Comparison of ENCODE assay signal across 8 mouse cellular contexts in the genomic region with DNA sequence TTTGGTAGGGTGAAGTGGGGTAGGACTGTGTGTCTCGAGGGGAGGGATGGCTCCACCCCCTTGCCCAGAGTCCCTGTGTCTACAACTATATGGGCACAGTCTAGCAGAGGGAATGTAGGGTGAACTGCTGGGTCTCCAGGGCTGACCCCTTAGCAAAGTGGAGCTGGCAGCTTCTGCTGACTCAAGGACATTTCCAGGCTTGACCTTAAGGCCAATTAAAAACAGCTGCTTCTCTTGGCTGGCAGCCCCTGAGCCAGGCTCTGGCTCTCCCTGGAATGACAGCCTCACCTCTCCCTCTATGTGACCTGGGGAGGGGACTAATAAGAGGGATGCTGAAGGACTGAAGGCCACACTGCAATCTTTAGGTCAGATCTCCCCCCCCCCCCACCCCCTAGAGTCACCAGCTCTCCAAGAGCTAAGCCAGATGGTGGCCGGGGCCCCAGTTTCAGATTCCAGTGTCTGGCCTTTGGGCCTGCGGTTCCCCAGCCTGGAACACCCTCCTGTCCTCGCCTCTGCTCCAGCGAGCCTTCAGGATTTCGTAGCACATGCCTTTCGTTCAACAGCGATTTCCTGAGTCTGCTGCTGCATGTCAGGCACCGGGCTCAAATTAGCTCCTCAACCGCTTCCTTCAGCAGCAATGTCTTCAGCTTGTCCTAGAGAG. TPM values are rescaled to one million over a fixed set of nuclear protein-coding genes. Genes with fewer than 3 reads are reported as not detected.
DNase-seq lines count a peak whose midpoint lies in the region; ATAC-seq and TF ChIP-seq lines count a peak whose summit lies in the region.

No protein-coding gene starts in this region.

- H3K4me3 ChIP-seq in lung, postnatal 0 days (ENCODE audit: low read depth, low read length): no peak overlapping the region
- no peak overlapping the region for H3K4me3 ChIP-seq in cerebellum, adult 2 months (replicated peaks; ENCODE audit: insufficient read depth, low read depth, low read length)

- intact Hi-C loops in gastrocnemius, postnatal 36 days (cut with DNase I): no loop called here

- no peak for TF ChIP-seq EP300 in lung, postnatal 0 days (IDR thresholded peaks at IDR 0.05)

- no peaks in the 10 kb centered on the region for H3K27me3 ChIP-seq in lung, postnatal 0 days (replicated peaks; ENCODE audit: insufficient read depth, low read length)
- no peaks in the 10 kb centered on the region for H3K27me3 ChIP-seq in cerebellum, adult 2 months (ENCODE audit: control insufficient read depth, insufficient read depth, low read length)

- peak overlapping the region; percentile 80 for H3K27ac ChIP-seq in lung, postnatal 0 days (ENCODE audit: low read length)
- H3K27ac ChIP-seq in cerebellum, adult 2 months (ENCODE audit: insufficient read depth, low read length): no peak overlapping the region

- no peak for TF ChIP-seq CTCF in lung, postnatal 0 days (IDR thresholded peaks at IDR 0.05)
- no peak for TF ChIP-seq CTCF in cerebellum, adult 2 months (IDR thresholded peaks at IDR 0.05; ENCODE audit: borderline replicate concordance, insufficient read depth, low read depth, low read length)

- H3K4me2 ChIP-seq in lung, postnatal 0 days (replicated peaks; ENCODE audit: low read depth, low read length): no peak overlapping the region

- DNase-seq in right cerebral cortex, postnatal 4 days: peak; percentile 14
- DNase-seq in right cerebral cortex, adult 2 months (ENCODE audit: low spot score in 2 of 2): no peak
- peak; percentile 54 to 63 for DNase-seq in gastrocnemius, postnatal 36 days
- DNase-seq in hindlimb bud, embryonic 11.5 days (ENCODE audit: extremely low spot score, low read depth, low spot score): peak; percentile 53
- DNase-seq in lung, postnatal 0 days (ENCODE audit: low spot score): peak; percentile 78
- peak; percentile 55 for DNase-seq in yolk sac, embryonic 10.5 days (ENCODE audit: low spot score)
- no peak for DNase-seq in cerebellum, adult 2 months
- DNase-seq in frontal cortex, postnatal 14 days (ENCODE audit: low spot score in 2 of 2): no peak

- WGBS in lung, postnatal 0 days: 11% methylated on average over 10 of the region's 10 CpGs
- WGBS in cerebellum, adult 2 months: 63% methylated on average over 10 of the region's 10 CpGs

- no peak overlapping the region for H3K9ac ChIP-seq in lung, postnatal 0 days (replicated peaks; ENCODE audit: low read depth)

- peak; percentile 48 for ATAC-seq in lung, postnatal 0 days

- H3K36me3 ChIP-seq in lung, postnatal 0 days (ENCODE audit: insufficient read depth, low read length): no peaks in the 10 kb centered on the region

- H3K9me3 ChIP-seq in lung, postnatal 0 days (ENCODE audit: low read length): no peaks in the 10 kb centered on the region

- peaks cover 39% of the 10 kb centered on the region for H3K4me1 ChIP-seq in lung, postnatal 0 days (ENCODE audit: insufficient read depth, low read depth, low read length)
- no peaks in the 10 kb centered on the region for H3K4me1 ChIP-seq in cerebellum, adult 2 months (ENCODE audit: control insufficient read depth, insufficient read depth, low read length)

- TF ChIP-seq POLR2A in cerebellum, adult 2 months (IDR thresholded peaks at IDR 0.05; ENCODE audit: borderline replicate concordance, insufficient read depth, low read length): no peak

RNA-seq across cellular contexts. Expression of gene Mrc2, which starts 20.7 kb away (rescaled TPM):
- total RNA-seq in gastrocnemius, postnatal 36 days (2021): 10 to 100 TPM; 12.9 to 16.0 TPM
- polyA plus RNA-seq in lung, postnatal 0 days (2015; fragmentation: Nextera tagmentation; extraction: Ambion mirVana): 20.0 and 22.6 TPM in 2 replicates
- polyA plus RNA-seq in cerebellum, adult 2 months (2012; rRNA removed): 3.6 and 4.4 TPM in 2 replicates

Comparison
In these comparisons a context has a peak if more than half of its experiments do, and no peak if none do; other contexts are left out.
1. DNase-seq: peak in right cerebral cortex, postnatal 4 days (single experiment), gastrocnemius, postnatal 36 days (2 of 2), hindlimb bud, embryonic 11.5 days (single experiment), lung, postnatal 0 days (single experiment) and yolk sac, embryonic 10.5 days (single experiment); none in right cerebral cortex, adult 2 months (0 of 2), cerebellum, adult 2 months (0 of 2) and frontal cortex, postnatal 14 days (0 of 2).